Mouse (Mus musculus): ENCODE measurements around the gene Eif4e3. TPM values are rescaled to one million over a fixed set of nuclear protein-coding genes. Genes with fewer than 3 reads are reported as not detected.

Eif4e3 gene
- polyA plus RNA-seq, 1 experiment from 2014 or later, result 19.5 TPM

GRCm38 (mm10) chr6:99575633-99576032 is 90.9 kb downstream of the Eif4e3 start:
- H3K9me3 ChIP-seq (ENCODE audit: control insufficient read depth, low read length), result no peaks in the 10 kb centered on the region
- no peak overlapping the region for H3K4me3 ChIP-seq (ENCODE audit: low read length)
- no peak for ATAC-seq (ENCODE audit: low FRiP score, low TSS enrichment)
- H3K4me1 ChIP-seq (ENCODE audit: control insufficient read depth, insufficient read depth, low read length), result no peaks in the 10 kb centered on the region
- 76% methylated on average over 6 of the region's 6 CpGs for WGBS
- H3K27ac ChIP-seq (ENCODE audit: low read depth, low read length), result no peak overlapping the region
- H3K9ac ChIP-seq (ENCODE audit: low read depth, low read length), result no peak overlapping the region
- no peak overlapping the region for H3K4me2 ChIP-seq (replicated peaks; ENCODE audit: low read depth, low read length)
- H3K36me3 ChIP-seq (ENCODE audit: control insufficient read depth, insufficient read depth, low read length), result no peaks in the 10 kb centered on the region
- H3K27me3 ChIP-seq (ENCODE audit: control insufficient read depth, insufficient read depth, low read length), result no peaks in the 10 kb centered on the region

Other genes starting within 250 kb of the Eif4e3 start
- 58.5 and 67.4 TPM in 2 replicates for gene Foxp1, start 144.1 kb downstream of the Eif4e3 start, polyA plus RNA-seq (2014; fragmentation: Nextera tagmentation; extraction: Ambion mirVana)
- gene Gm20696, start within 50 bp of the Eif4e3 start, polyA plus RNA-seq (2014; fragmentation: Nextera tagmentation; extraction: Ambion mirVana), result 4.9 and 7.5 TPM in 2 replicates
- 3.4 and 5.0 TPM in 2 replicates for gene Gpr27, start 25.9 kb upstream of the Eif4e3 start, polyA plus RNA-seq (2014; fragmentation: Nextera tagmentation; extraction: Ambion mirVana)
- gene Prok2, start 59.6 kb upstream of the Eif4e3 start, polyA plus RNA-seq (2014; fragmentation: Nextera tagmentation; extraction: Ambion mirVana), result not detected in 2 replicates